Mouse (Mus musculus) liver, embryonic 14.5 days (tissue): ENCODE results near the gene Bmp7.

ENCODE experiments used
- CTCF ChIP-seq: IDR thresholded peaks from 2 replicates; pipeline ENCODE4 v1.5.1; 2016; ENCODE audit warnings: antibody characterized with exemption, low read depth, control low read depth
- EP300 ChIP-seq: IDR thresholded peaks from 2 replicates; pipeline ENCODE4 v1.6.1; 2016; ENCODE audit warnings: antibody characterized with exemption, low read depth

- TF ChIP-seq CTCF (no peak), EP300 (no peak)
Measured at GRCm38 (mm10) chr2:172833196-172833595, 106.9 kb downstream of the Bmp7 start.
